Mouse (Mus musculus) embryonic fibroblast, embryonic 13.5 days (primary cell): ENCODE results near the gene Cdk15. TPM values are rescaled to one million over a fixed set of nuclear protein-coding genes. Genes with fewer than 3 reads are reported as not detected.

Experiments
- H3K27ac ChIP-seq: 2 replicates; pipeline ENCODE4 v1.5.1; 2012; ENCODE audit warnings: low read length, control low read depth, inconsistent platforms; ENCODE audit not compliant: insufficient read depth
- H3K4me1 ChIP-seq: 2 replicates; pipeline ENCODE4 v1.6.1; 2011; ENCODE audit warnings: low read length; ENCODE audit not compliant: control insufficient read depth, insufficient read depth
- H3K4me3 ChIP-seq: 2 replicates; pipeline ENCODE4 v1.5.1; 2011; ENCODE audit warnings: mild to moderate bottlenecking, control low read depth, low read length; ENCODE audit not compliant: insufficient read depth
- CTCF ChIP-seq: IDR thresholded peaks from 2 replicates; pipeline ENCODE4 v1.5.1; 2011; ENCODE audit warnings: mild to moderate bottlenecking, control low read depth, low read length, moderate library complexity, borderline replicate concordance; ENCODE audit not compliant: insufficient read depth
- POLR2A ChIP-seq: IDR thresholded peaks from 2 replicates; pipeline ENCODE4 v1.6.1; 2011; ENCODE audit warnings: low read depth, mild to moderate bottlenecking, control low read depth, low read length, moderate library complexity
- polyA plus RNA-seq: library from polyadenylated mRNA; stranded (reverse); fragments of >200 nt; gene quantifications from 2 replicates; pipeline ENCODE4 v1.2.4, GENCODE M21; 2011; ENCODE audit warnings: low read depth; ENCODE audit not compliant: missing spikeins, insufficient read length

The Cdk15 gene
- polyA plus RNA-seq, 1 experiment, result 0.74 TPM

- Histone ChIP-seq H3K27ac (no peak overlapping the region), H3K4me3 (no peak overlapping the region), H3K4me1 (no peaks in the 10 kb centered on the region)
- TF ChIP-seq POLR2A (no peak), CTCF (no peak)
Observed at GRCm38 (mm10) chr1:59385641-59386040, 128.9 kb downstream of the Cdk15 start.

GRCm38 (mm10) chr1:59387542-59388314, 131.0 kb downstream of the Cdk15 start:
- no peak overlapping the region for H3K27ac ChIP-seq
- no peak for TF ChIP-seq POLR2A
- TF ChIP-seq CTCF, result no peak
- no peaks in the 10 kb centered on the region for H3K4me1 ChIP-seq
- H3K4me3 ChIP-seq, result no peak overlapping the region

GRCm38 (mm10) chr1:59389181-59389580, 132.5 kb downstream of the Cdk15 start:
- TF ChIP-seq POLR2A (no peak), CTCF (no peak)
- Histone ChIP-seq H3K27ac (no peak overlapping the region), H3K4me1 (no peaks in the 10 kb centered on the region), H3K4me3 (no peak overlapping the region)

GRCm38 (mm10) chr1:59391736-59392135, 135.0 kb downstream of the Cdk15 start:
- Histone ChIP-seq H3K4me1 (no peaks in the 10 kb centered on the region), H3K4me3 (no peak overlapping the region), H3K27ac (no peak overlapping the region)
- TF ChIP-seq CTCF (no peak), POLR2A (no peak)

- Histone ChIP-seq H3K4me1 (no peaks in the 10 kb centered on the region), H3K27ac (no peak overlapping the region), H3K4me3 (no peak overlapping the region)
- no peak for TF ChIP-seq CTCF
- TF ChIP-seq POLR2A, result no peak
Observed at GRCm38 (mm10) chr1:59394072-59394471, 137.4 kb downstream of the Cdk15 start.

GRCm38 (mm10) chr1:59394616-59395015, 137.9 kb downstream of the Cdk15 start:
- TF ChIP-seq POLR2A, result no peak
- no peak for TF ChIP-seq CTCF
- Histone ChIP-seq H3K4me1 (no peaks in the 10 kb centered on the region), H3K27ac (no peak overlapping the region), H3K4me3 (no peak overlapping the region)

- H3K4me3 ChIP-seq, result no peak overlapping the region
- H3K27ac ChIP-seq, result no peak overlapping the region
- TF ChIP-seq POLR2A (no peak), CTCF (no peak)
- no peaks in the 10 kb centered on the region for H3K4me1 ChIP-seq
Observed at GRCm38 (mm10) chr1:59395992-59396391, 139.3 kb downstream of the Cdk15 start.

GRCm38 (mm10) chr1:59399554-59400325, 143.0 kb downstream of the Cdk15 start:
- Histone ChIP-seq H3K27ac (no peak overlapping the region), H3K4me1 (no peaks in the 10 kb centered on the region), H3K4me3 (no peak overlapping the region)
- TF ChIP-seq CTCF, result no peak
- TF ChIP-seq POLR2A, result no peak

GRCm38 (mm10) chr1:59401253-59401652, 144.5 kb downstream of the Cdk15 start:
- no peak for TF ChIP-seq CTCF
- no peak for TF ChIP-seq POLR2A
- Histone ChIP-seq H3K4me1 (no peaks in the 10 kb centered on the region), H3K4me3 (no peak overlapping the region), H3K27ac (no peak overlapping the region)

Other genes with a start within 250 kb of the Cdk15 start
- not detected in 2 replicates for gene C2cd6, start 162.0 kb upstream of the Cdk15 start, polyA plus RNA-seq
- 23.2 and 25.3 TPM in 2 replicates for gene Tmem237, start 136.5 kb upstream of the Cdk15 start, polyA plus RNA-seq
- 0.25 and 0.50 TPM in 2 replicates for gene Mpp4, start 93.5 kb upstream of the Cdk15 start, polyA plus RNA-seq
- 9.3 TPM in 2 replicates for gene Als2, start 19.7 kb upstream of the Cdk15 start, polyA plus RNA-seq
- 43.0 and 50.6 TPM in 2 replicates for gene Fzd7, start 225.5 kb downstream of the Cdk15 start, polyA plus RNA-seq